Mouse (Mus musculus) midbrain, embryonic 12.5 days (tissue): ENCODE measurements around the gene Ddx19a. TPM values are rescaled to one million over a fixed set of nuclear protein-coding genes. Genes with fewer than 3 reads are reported as not detected.

ENCODE experiments used
- ATAC-seq: fragments of 200-750 bp; cut with Nextera tagmentation; 2 replicates; pipeline ENCODE4 v1.8.0; 2017; ENCODE audit warnings: low read depth, moderate TSS enrichment, moderate library complexity; ENCODE audit not compliant: low FRiP score
- H3K27ac ChIP-seq: fragments of 300-500 bp; sonication (generic); replicated peaks from 2 replicates; pipeline ENCODE4 v1.5.1; 2016; ENCODE audit warnings: mild to moderate bottlenecking
- H3K27me3 ChIP-seq: fragments of 300-500 bp; sonication (generic); 2 replicates; pipeline ENCODE4 v1.6.1; 2016; ENCODE audit warnings: mild to moderate bottlenecking
- H3K36me3 ChIP-seq: fragments of 300-500 bp; sonication (generic); 2 replicates; pipeline ENCODE4 v1.6.1; 2016
- H3K4me1 ChIP-seq: fragments of 300-500 bp; sonication (generic); 2 replicates; pipeline ENCODE4 v1.6.1; 2016
- H3K4me2 ChIP-seq: fragments of 300-500 bp; sonication (generic); replicated peaks from 2 replicates; pipeline ENCODE4 v1.6.1; 2016; ENCODE audit warnings: mild to moderate bottlenecking, moderate library complexity
- H3K4me3 ChIP-seq: fragments of 300-500 bp; sonication (generic); 2 replicates; pipeline ENCODE4 v1.5.1; 2016; ENCODE audit warnings: mild to moderate bottlenecking
- H3K9ac ChIP-seq: fragments of 300-500 bp; sonication (generic); replicated peaks from 2 replicates; pipeline ENCODE4 v1.6.1; 2016; ENCODE audit warnings: mild to moderate bottlenecking, moderate library complexity
- H3K9me3 ChIP-seq: fragments of 300-500 bp; sonication (generic); 2 replicates; pipeline ENCODE4 v1.6.1; 2016; ENCODE audit warnings: mild to moderate bottlenecking
- WGBS: fragments of 180-500 bp; shearing (Covaris S2); methylation state at CpG from one replicate; pipeline ENCODE4 v1.1.7; 2016; 5-methylcytosine and 5-hydroxymethylcytosine counted together
- polyA plus RNA-seq: library from polyadenylated mRNA; unstranded; fragments of >200 nt; fragmentation: Nextera tagmentation; extraction: Ambion mirVana; gene quantifications from 2 replicates; pipeline ENCODE4 v1.2.1, GENCODE M21; 2016

Gene Ddx19a
- polyA plus RNA-seq, result 17.6 and 18.3 TPM in 2 replicates

DNA sequence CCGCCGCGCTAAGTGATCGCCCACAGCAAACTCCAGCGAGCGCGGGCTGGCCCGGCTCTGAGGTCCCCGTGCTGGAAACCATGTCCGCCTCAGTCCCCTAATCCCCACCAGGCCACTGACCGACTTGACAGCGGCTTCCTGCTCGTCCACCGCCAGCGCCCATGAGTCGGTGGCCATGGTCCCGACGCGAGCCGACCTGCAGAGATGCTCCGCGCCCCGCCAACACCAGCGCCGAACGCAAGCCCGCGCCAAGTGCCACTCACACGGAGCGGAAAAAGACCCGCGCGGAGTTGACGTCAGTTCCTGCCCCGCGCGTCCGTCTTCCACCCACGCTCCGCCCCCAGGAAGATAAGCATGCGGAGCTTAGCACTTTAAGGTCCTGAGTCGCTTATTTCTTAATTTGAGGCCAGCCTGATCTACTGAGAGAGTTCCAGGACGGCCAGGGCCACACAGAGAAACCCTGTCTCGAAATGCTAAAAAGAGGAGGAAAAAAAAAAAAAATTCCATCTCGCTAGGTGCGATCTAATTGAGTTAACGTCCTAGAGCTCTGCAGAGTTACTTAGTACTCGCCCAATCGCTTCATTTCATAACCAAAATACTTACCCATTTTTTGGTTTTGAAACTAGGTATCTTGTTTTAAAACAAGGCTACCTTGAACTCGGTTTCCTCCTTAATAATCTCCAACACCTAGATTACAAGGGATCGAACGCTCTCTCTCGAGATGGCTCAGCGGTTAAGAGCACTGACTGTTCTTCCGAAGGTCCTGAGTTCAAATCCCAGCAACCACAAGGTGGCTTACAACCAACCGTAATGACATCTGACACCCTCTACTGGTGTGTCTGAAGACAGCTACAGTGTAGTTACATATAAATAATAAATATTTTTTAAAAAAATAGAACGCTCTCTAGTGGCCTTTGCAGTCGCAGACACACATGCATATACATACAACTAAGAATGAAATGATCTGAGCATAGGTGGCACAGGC is at the start of gene Ddx19a:
Ddx19a (minus strand) TSS at position 254 of the 985 bp plus-strand sequence.
- Histone ChIP-seq H3K27ac (peak within 1 kb of the TSS; percentile 75), H3K4me1 (peaks cover 6% of the 10 kb centered on the region), H3K4me2 (peak within 1 kb of the TSS; percentile 72), H3K27me3 (no peaks in the 10 kb centered on the region), H3K4me3 (peak within 1 kb of the TSS; percentile 90), H3K9me3 (no peaks in the 10 kb centered on the region), H3K9ac (peak within 1 kb of the TSS; percentile 81), H3K36me3 (peaks cover 12% of the 10 kb centered on the region; the same call in 1 of the 2 replicates)
- ATAC-seq, result peak; percentile 94
- WGBS, result 4% methylated on average over 58 of the region's 58 CpGs

DNA sequence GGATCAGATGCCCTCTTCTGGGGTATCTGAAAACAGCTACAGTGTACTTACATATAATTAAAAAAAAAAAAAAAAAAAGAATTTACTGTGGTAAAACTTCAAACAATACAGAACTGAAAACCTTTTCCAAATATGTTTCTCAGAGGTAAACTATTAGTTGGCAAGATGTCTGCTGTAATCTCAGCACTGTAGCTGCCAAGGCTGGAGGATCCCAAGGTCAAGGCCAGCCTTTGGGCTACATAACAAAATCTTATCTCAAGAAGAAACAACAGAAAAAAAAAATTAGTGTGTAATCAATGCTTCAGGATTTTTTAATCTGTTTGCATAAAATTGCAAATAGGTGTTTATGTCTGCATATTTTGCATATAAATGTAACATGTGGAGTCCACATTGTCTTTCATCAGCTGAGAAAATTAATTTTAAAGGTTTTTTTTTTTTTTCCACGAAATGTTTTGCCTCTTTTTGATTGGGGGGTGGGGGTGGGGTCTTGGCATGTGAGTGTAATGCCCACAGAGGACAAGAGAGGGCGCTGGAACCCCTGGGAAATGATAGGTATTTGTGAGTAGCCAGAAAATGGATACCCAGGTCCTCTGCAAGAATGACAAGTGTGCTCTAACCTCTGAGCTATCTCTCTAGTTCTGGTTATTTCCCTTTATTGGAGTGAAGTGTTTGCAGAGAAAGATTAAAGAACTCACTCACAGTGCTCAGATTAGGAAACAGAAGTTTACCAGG is 46.6 kb upstream of the Ddx19a start:
- 53% methylated on average over 2 of the region's 2 CpGs for WGBS
- Histone ChIP-seq H3K27ac (no peak overlapping the region), H3K9ac (no peak overlapping the region), H3K4me2 (no peak overlapping the region), H3K4me3 (no peak overlapping the region), H3K4me1 (no peaks in the 10 kb centered on the region), H3K9me3 (no peaks in the 10 kb centered on the region), H3K36me3 (peaks cover 94% of the 10 kb centered on the region), H3K27me3 (no peaks in the 10 kb centered on the region)
- no peak for ATAC-seq

DNA sequence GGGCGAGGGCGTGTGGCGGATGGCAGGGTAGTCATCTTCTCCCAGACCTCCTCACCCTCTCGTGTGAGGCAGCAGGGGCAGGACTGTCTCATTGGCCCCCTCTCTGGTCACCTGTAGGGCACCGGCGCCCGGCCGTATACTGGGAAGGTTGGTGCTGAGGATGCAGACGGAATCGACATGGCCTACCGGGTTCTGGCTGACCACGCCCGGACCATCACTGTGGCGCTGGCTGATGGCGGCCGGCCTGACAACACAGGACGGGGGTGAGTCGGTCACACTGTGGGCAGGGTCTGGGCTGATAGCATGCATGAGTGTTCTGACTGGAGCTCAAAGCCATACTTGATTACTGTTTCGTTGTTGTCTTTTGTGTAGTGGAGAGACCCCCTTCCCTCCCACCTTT is 44.9 kb upstream of the Ddx19a start:
- Histone ChIP-seq H3K9ac (no peak overlapping the region), H3K36me3 (peaks cover 90% of the 10 kb centered on the region), H3K9me3 (no peaks in the 10 kb centered on the region), H3K27me3 (no peaks in the 10 kb centered on the region), H3K4me1 (no peaks in the 10 kb centered on the region), H3K4me3 (no peak overlapping the region), H3K4me2 (no peak overlapping the region), H3K27ac (no peak overlapping the region)
- 95% methylated on average over 19 of the region's 19 CpGs for WGBS
- ATAC-seq, result no peak

DNA sequence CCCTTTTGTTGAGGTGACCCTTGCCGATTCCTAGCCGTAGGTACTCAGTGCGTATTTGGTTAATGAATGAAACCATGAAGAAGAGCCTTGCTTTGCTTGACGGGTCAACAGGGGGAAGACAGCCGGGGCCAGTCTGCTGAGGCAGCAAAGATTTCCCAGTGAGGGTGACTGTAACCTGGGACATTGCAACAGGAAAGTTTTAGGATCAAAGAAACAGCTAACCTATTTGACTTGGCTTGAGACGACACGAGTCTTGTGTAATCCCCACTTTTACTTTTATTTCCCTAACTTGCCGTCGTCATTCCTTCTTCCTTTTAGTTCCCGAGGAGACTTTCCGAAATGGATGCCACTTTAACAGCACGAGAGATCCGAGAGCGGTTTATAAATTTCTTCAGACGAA is 39.0 kb upstream of the Ddx19a start:
- WGBS, result 94% methylated on average over 15 of the region's 15 CpGs

DNA sequence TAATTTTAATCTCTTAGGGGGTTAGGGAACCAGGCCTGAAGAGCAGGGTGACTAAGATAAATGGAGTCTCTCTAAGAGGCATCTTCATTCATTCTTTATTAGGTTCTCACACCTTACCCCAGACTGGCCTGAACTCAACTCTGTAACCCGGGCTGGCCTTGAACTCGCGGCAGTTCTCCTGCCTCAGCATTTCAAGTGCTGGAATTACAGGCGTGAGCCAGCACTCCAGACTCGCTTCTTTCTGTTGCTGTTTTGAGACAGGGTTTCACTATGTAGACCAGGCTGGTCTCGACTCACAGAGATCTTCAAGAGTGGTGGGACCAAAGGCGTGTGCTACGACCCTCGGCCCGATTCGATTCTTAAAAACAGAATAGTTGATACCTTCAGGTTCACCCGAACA is 36.7 kb upstream of the Ddx19a start:
- Histone ChIP-seq H3K4me2 (peak overlapping the region; percentile 69), H3K9ac (peak overlapping the region; percentile 76), H3K27ac (peak overlapping the region; percentile 84), H3K4me3 (peak overlapping the region; percentile 77), H3K4me1 (peaks cover 21% of the 10 kb centered on the region), H3K27me3 (peaks cover 19% of the 10 kb centered on the region; the same call in 1 of the 2 replicates), H3K36me3 (peaks cover 25% of the 10 kb centered on the region), H3K9me3 (no peaks in the 10 kb centered on the region)
- WGBS, result 28% methylated on average over 12 of the region's 12 CpGs
- ATAC-seq, result peak; percentile 3; the same call in 1 of the 2 replicates

More for the DNA sequence above, 39.0 kb upstream of the Ddx19a start:
- Histone ChIP-seq H3K27ac (no peak overlapping the region), H3K27me3 (peaks cover 4% of the 10 kb centered on the region; the same call in 1 of the 2 replicates), H3K36me3 (peaks cover 46% of the 10 kb centered on the region), H3K9me3 (no peaks in the 10 kb centered on the region), H3K4me1 (peaks cover 21% of the 10 kb centered on the region), H3K9ac (no peak overlapping the region), H3K4me2 (no peak overlapping the region), H3K4me3 (no peak overlapping the region)
- ATAC-seq, result no peak

DNA sequence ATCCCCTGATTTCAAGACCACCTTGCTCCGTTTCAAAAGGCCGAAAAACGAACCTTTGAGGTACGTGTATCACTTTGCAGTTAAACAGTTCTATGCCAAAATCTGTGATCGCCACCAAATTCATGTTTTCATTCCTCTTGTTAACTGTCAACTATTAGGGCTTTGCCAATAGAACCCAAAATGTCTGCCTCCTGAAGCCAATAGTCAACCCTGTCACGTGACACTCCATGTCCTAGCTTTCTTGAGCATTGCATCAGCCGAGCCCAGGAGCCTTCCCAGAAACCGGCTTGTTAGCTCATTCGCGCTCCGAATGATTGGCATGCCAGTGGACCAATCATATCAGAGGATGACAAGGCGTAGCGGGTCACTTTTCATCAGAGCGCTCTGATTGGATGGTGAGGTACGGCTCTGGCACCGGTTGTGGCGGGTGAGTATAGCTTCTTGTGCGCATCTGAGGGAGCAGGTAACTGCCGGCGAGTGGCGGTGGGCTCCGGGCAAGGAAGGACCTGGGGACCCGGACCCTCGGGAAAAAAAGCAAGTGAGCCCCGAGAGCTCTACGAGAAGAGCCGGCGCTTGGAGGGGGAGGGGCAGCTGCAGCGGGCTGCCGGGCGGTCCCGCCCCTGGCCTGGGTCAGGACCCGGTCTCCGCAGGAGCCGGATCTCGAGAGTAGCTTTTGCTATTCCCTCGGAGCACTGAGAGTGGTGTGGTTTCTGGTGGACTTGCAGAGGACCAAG is 36.0 kb upstream of the Ddx19a start:
- peak overlapping the region; percentile 69 for H3K4me2 ChIP-seq
- WGBS, result 5% methylated on average over 37 of the region's 37 CpGs
- H3K4me3 ChIP-seq, result peak overlapping the region; percentile 77
- H3K4me1 ChIP-seq, result peaks cover 21% of the 10 kb centered on the region
- H3K36me3 ChIP-seq, result peaks cover 19% of the 10 kb centered on the region
- peak; percentile 99 for ATAC-seq
- no peaks in the 10 kb centered on the region for H3K9me3 ChIP-seq
- H3K27me3 ChIP-seq, result peaks cover 19% of the 10 kb centered on the region; the same call in 1 of the 2 replicates
- H3K27ac ChIP-seq, result peak overlapping the region; percentile 84
- peak overlapping the region; percentile 76 for H3K9ac ChIP-seq

DNA sequence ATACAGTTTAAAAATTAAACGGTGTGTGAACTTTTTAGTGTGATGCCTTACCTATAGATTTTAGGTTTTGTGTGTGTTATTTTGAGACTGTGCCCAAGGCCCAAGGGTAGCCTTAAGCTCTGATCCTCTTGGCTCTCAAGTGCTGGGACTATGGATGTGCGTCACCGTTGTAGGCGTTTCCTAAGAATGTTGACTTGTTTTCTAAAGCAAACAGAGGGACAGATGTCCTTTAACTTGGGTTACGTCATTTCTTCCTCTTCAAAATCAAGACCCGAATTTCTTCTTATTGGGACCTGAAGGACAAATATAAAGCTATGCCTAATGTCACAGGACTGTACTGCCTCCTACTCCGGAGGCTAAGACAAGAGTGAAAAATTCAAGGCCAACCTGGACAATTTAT is 35.3 kb upstream of the Ddx19a start, which contains the start of gene Aars:
Aars (plus strand) TSS at position 229 of the 400 bp plus-strand sequence.
- H3K4me1 ChIP-seq, result peaks cover 24% of the 10 kb centered on the region
- no peak for ATAC-seq
- H3K27ac ChIP-seq, result peak within 1 kb of the TSS; percentile 84
- H3K9me3 ChIP-seq, result no peaks in the 10 kb centered on the region
- peak within 1 kb of the TSS; percentile 69 for H3K4me2 ChIP-seq
- H3K36me3 ChIP-seq, result peaks cover 12% of the 10 kb centered on the region
- 94% methylated on average over 7 of the region's 7 CpGs for WGBS
- peak within 1 kb of the TSS; percentile 76 for H3K9ac ChIP-seq
- H3K4me3 ChIP-seq, result peak within 1 kb of the TSS; percentile 77
- H3K27me3 ChIP-seq, result peaks cover 19% of the 10 kb centered on the region; the same call in 1 of the 2 replicates

DNA sequence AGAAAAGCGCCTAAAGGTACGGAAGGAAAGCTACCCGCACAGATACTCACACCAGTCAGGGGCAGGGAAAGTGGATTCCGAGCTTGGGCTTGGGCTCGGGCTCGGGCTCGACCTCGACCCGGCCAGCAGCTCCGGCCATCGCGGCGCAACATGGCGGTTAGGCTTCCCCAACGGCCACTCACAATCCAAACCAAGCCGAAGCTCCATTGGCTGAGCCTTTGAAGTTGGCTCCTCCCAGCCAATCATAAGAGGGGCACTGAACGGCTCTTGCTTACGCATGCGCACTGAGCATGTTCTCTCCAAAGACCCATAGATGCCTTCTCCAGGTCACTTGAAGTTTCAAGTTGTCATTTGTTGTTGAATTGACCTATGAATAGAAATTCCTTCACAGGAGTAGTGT is 34.0 kb upstream of the Ddx19a start, which contains the start of gene Ddx19b:
Ddx19b (minus strand) TSS at position 180 of the 400 bp plus-strand sequence.
- H3K9me3 ChIP-seq, result no peaks in the 10 kb centered on the region
- H3K36me3 ChIP-seq, result peaks cover 4% of the 10 kb centered on the region
- no peak within 1 kb of the TSS for H3K4me2 ChIP-seq
- H3K27me3 ChIP-seq, result peaks cover 19% of the 10 kb centered on the region; the same call in 1 of the 2 replicates
- peaks cover 27% of the 10 kb centered on the region for H3K4me1 ChIP-seq
- no peak within 1 kb of the TSS for H3K9ac ChIP-seq
- H3K27ac ChIP-seq, result no peak within 1 kb of the TSS
- ATAC-seq, result no peak
- WGBS, result 92% methylated on average over 19 of the region's 19 CpGs
- H3K4me3 ChIP-seq, result no peak within 1 kb of the TSS

DNA sequence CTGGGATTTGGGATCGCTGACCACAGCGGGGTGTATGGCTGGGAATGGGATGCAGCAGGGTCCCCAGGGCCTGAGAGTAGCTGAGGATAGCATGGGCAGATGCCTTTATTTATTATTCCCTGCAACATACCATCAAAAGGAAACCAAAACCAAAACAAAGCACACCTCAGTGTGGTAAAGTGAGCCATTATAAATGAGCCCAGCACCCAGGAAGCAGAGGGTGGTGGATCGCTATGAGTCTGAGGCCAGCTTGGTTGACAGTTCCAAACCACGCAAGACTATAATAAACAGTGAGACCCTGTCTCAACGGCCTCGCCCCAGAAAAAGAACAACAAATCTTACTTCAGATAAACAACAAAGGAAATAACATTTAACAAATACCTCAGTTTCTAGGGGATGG is 32.4 kb upstream of the Ddx19a start:
- ATAC-seq, result no peak
- no peak overlapping the region for H3K9ac ChIP-seq
- H3K4me2 ChIP-seq, result no peak overlapping the region
- peaks cover 19% of the 10 kb centered on the region; the same call in 1 of the 2 replicates for H3K27me3 ChIP-seq
- H3K4me1 ChIP-seq, result peaks cover 15% of the 10 kb centered on the region
- WGBS, result 87% methylated on average over 6 of the region's 6 CpGs
- no peak overlapping the region for H3K27ac ChIP-seq
- H3K4me3 ChIP-seq, result no peak overlapping the region
- no peaks in the 10 kb centered on the region for H3K9me3 ChIP-seq
- no peaks in the 10 kb centered on the region for H3K36me3 ChIP-seq

DNA sequence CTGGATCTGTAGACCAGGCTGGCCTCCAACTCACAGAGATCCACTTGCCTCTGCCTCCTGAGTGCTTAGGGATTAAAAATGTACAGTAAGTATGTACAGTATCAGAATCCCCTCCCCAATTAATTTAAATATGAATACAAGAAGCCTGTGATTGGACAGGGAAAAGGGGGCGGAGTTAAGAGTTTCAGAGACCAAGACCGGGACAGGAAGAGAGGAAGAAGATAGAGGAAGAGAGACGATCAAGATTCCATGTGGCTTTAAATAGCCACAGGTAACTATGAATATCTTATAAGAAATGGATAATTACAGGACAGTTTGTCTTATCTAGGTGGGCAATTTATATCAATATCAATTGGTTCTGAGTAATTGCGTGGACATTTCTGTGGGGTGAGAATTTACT is 32.0 kb upstream of the Ddx19a start:
- Histone ChIP-seq H3K9me3 (no peaks in the 10 kb centered on the region), H3K4me1 (peaks cover 10% of the 10 kb centered on the region), H3K27ac (no peak overlapping the region), H3K27me3 (peaks cover 19% of the 10 kb centered on the region; the same call in 1 of the 2 replicates), H3K4me2 (no peak overlapping the region), H3K4me3 (no peak overlapping the region), H3K36me3 (no peaks in the 10 kb centered on the region), H3K9ac (no peak overlapping the region)
- ATAC-seq, result no peak
- WGBS, result 65% methylated on average over 4 of the region's 4 CpGs

DNA sequence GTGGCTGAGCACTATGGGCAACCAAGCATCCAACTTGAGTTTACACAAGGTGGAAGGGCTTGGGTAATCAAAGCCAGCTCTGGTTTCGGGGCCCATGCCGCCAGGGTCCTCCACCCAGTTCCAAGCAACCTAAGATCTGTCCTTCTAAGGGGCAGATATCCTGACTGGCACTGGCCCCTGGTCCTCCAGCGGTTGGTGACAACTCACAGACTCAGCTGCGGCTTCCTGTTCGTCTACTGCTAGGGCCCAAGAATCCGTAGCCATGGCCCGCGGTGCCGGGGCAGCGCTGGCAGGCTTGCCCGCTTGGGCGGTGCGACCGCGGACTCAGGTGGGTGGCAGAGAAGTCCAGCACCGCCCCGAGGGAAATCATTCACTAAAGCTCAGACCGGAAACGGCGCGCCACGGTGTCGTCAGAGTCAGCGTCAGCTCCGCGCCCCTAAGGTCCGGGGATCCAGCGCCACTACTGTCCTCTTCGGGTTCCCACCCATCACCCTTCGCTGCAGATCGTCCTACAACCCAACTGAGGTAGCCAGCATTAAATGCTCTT is 29.9 kb upstream of the Ddx19a start:
- Histone ChIP-seq H3K9me3 (no peaks in the 10 kb centered on the region), H3K4me1 (peaks cover 6% of the 10 kb centered on the region), H3K36me3 (no peaks in the 10 kb centered on the region), H3K4me3 (peak overlapping the region; percentile 68), H3K4me2 (peak overlapping the region; percentile 62), H3K27ac (0 out of 2 replicates have a peak overlapping the region, but pooled peaks have one; percentile 39), H3K9ac (peak overlapping the region; percentile 77), H3K27me3 (peaks cover 19% of the 10 kb centered on the region; the same call in 1 of the 2 replicates)
- under 1% methylated on average over 31 of the region's 31 CpGs for WGBS
- ATAC-seq, result peak; percentile 90
